8 mouse cellular contexts compared by ENCODE assay signal in genomic region chr7:66842021-66842420, GRCm38 (mm10). TPM values are rescaled to one million over a fixed set of nuclear protein-coding genes. Genes with fewer than 3 reads are reported as not detected.
DNase-seq lines count a peak whose midpoint lies in the region; ATAC-seq lines count a peak whose summit lies in the region.

No protein-coding gene starts in this region.

- peak; percentile 94 for DNase-seq in midbrain, embryonic 11.5 days (ENCODE audit: low spot score, missing footprints)
- DNase-seq in cerebellum, adult 18-20 months = peak; percentile 53 to 64
- peak; percentile 90 to 94 for DNase-seq in frontal cortex, postnatal 36 days (ENCODE audit: low spot score in 2 of 2)
- peak; percentile 78 for DNase-seq in kidney, postnatal 14 days
- DNase-seq in retina, postnatal 7 days (ENCODE audit: low read depth, low spot score) = peak; percentile 17
- DNase-seq in urinary bladder, postnatal 36 days (ENCODE audit: low spot score in 2 of 2) = peak; percentile 77 to 78

- no peak overlapping the region for H3K4me2 ChIP-seq in midbrain, embryonic 11.5 days
- no peak overlapping the region for H3K4me2 ChIP-seq in midbrain, embryonic 15.5 days
- peak overlapping the region; percentile 100 for H3K4me2 ChIP-seq in limb, embryonic 15.5 days

- WGBS in midbrain, embryonic 11.5 days = 56% methylated on average over 10 of the region's 10 CpGs
- 58% methylated on average over 10 of the region's 10 CpGs for WGBS in midbrain, embryonic 15.5 days
- WGBS in limb, embryonic 15.5 days = 33% methylated on average over 10 of the region's 10 CpGs

- no peak overlapping the region for H3K4me3 ChIP-seq in midbrain, embryonic 11.5 days (ENCODE audit: low read depth, low read length)
- no peak overlapping the region for H3K4me3 ChIP-seq in midbrain, embryonic 15.5 days
- H3K4me3 ChIP-seq in limb, embryonic 15.5 days = peak overlapping the region; percentile 67; the same call in 1 of the 2 replicates

- no peaks in the 10 kb centered on the region for H3K9me3 ChIP-seq in midbrain, embryonic 11.5 days (ENCODE audit: control insufficient read depth, low read length)
- H3K9me3 ChIP-seq in midbrain, embryonic 15.5 days = no peaks in the 10 kb centered on the region
- no peaks in the 10 kb centered on the region for H3K9me3 ChIP-seq in limb, embryonic 15.5 days

- ATAC-seq in midbrain, embryonic 11.5 days (ENCODE audit: low FRiP score) = no peak
- no peak for ATAC-seq in midbrain, embryonic 15.5 days (replicated peaks)
- no peak for ATAC-seq in limb, embryonic 15.5 days (ENCODE audit: insufficient number of reproducible peaks, low FRiP score, low TSS enrichment, low read depth)

- no peak overlapping the region for H3K27ac ChIP-seq in midbrain, embryonic 11.5 days (ENCODE audit: low read depth, low read length)
- no peak overlapping the region for H3K27ac ChIP-seq in midbrain, embryonic 15.5 days
- H3K27ac ChIP-seq in limb, embryonic 15.5 days = peak overlapping the region; percentile 47; the same call in 1 of the 2 replicates

- H3K4me1 ChIP-seq in midbrain, embryonic 11.5 days (ENCODE audit: control insufficient read depth, insufficient read depth, low read length) = peaks cover 3% of the 10 kb centered on the region; the same call in 1 of the 2 replicates
- H3K4me1 ChIP-seq in midbrain, embryonic 15.5 days = peaks cover 13% of the 10 kb centered on the region
- peaks cover 33% of the 10 kb centered on the region for H3K4me1 ChIP-seq in limb, embryonic 15.5 days

- no peaks in the 10 kb centered on the region for H3K36me3 ChIP-seq in midbrain, embryonic 11.5 days (ENCODE audit: control insufficient read depth, insufficient read depth, low read length)
- no peaks in the 10 kb centered on the region for H3K36me3 ChIP-seq in midbrain, embryonic 15.5 days (replicated peaks)
- no peaks in the 10 kb centered on the region for H3K36me3 ChIP-seq in limb, embryonic 15.5 days

- H3K9ac ChIP-seq in midbrain, embryonic 11.5 days (ENCODE audit: low read length) = no peak overlapping the region
- no peak overlapping the region for H3K9ac ChIP-seq in midbrain, embryonic 15.5 days
- H3K9ac ChIP-seq in limb, embryonic 15.5 days = no peak overlapping the region

- peaks cover 12% of the 10 kb centered on the region for H3K27me3 ChIP-seq in midbrain, embryonic 11.5 days (ENCODE audit: control insufficient read depth, insufficient read depth, low read length)
- peaks cover 18% of the 10 kb centered on the region for H3K27me3 ChIP-seq in midbrain, embryonic 15.5 days (replicated peaks)
- H3K27me3 ChIP-seq in limb, embryonic 15.5 days = no peaks in the 10 kb centered on the region; the same call in 1 of the 2 replicates

RNA-seq across cellular contexts. Expression of gene Adamts17, which starts 2.5 kb away (rescaled TPM):
- 0.54 and 0.96 TPM in 2 replicates for polyA plus RNA-seq in midbrain, embryonic 11.5 days (2014; fragmentation: Nextera tagmentation; extraction: Ambion mirVana)
- 3.1 and 3.7 TPM in 2 replicates for polyA plus RNA-seq in midbrain, embryonic 15.5 days (2015; fragmentation: Nextera tagmentation; extraction: Ambion mirVana)
- 13.5 and 13.7 TPM in 2 replicates for polyA plus RNA-seq in limb, embryonic 15.5 days (2015; fragmentation: Nextera tagmentation; extraction: Ambion mirVana)

Comparison
In these comparisons a context has a peak if more than half of its experiments do, and no peak if none do; other contexts are left out.
1. DNase-seq: peak in every context shown above with its lines; median percentile 94 in midbrain, embryonic 11.5 days; 92 in frontal cortex, postnatal 36 days; 78 in kidney, postnatal 14 days; 78 in urinary bladder, postnatal 36 days; 58 in cerebellum, adult 18-20 months; 17 in retina, postnatal 7 days.